Mouse (Mus musculus): ENCODE measurements around the gene E130114P18Rik.

Gene E130114P18Rik

DNA sequence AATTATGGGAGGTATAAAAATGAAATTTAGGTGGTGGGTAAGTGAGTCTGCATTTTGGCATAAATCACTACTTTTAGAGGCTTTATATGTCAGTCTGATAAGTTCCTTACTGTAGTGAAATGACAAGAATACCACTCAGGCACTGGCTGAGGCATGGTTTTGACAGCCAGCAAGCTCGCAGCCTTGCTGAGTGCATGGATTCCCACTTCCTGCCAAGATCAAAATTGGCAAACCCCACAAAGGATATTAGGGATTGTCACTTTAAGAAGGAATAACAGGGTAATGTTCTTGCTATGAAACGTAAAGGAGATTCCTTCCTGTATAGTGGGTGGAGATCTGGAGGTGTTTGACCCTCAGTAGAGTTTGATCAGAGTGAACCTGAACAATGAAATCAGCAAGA is 27.4 kb upstream of the E130114P18Rik start:
- DNase-seq (ENCODE audit: low spot score) = no peak

DNA sequence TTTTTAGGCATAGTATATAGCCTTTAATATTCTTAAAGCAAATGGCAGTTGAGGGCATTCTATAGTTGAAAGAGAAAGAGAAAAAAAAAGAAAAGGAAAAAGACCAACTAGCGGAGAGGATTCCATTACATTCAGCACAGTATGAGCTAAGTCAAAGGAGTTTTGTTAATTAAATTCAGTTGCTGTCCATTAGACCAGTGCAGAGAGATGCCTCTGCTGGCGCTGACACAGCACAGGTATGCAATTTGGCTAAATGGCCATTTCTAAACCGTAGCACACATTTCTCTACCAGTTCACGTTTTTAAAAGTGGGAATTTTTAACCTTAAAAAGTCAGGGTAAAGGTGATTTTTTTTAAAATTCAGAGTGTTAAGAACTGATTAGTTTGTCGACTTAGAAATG is 26.8 kb upstream of the E130114P18Rik start:
- no peak for DNase-seq (ENCODE audit: low spot score)

DNA sequence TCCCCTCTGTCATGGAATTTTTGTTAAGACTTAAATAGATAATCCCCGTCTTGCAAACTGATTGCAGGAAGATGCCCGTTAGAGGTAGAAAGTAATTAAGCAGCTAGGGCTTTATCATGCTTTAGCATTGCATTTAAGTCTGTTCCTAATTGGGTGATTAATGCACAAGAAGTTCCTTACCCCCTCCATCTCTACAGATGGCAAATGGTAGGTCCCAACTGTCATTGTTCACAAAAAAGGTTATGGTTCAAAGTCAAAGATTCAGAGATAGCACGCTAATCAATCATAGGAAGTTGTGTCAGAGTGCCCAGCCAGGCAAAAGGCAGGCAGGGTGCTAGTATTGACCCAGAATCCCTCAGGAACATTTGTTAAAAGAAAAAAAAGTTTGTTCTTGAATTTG is 25.9 kb upstream of the E130114P18Rik start:
- no peak for DNase-seq (ENCODE audit: low spot score)

DNA sequence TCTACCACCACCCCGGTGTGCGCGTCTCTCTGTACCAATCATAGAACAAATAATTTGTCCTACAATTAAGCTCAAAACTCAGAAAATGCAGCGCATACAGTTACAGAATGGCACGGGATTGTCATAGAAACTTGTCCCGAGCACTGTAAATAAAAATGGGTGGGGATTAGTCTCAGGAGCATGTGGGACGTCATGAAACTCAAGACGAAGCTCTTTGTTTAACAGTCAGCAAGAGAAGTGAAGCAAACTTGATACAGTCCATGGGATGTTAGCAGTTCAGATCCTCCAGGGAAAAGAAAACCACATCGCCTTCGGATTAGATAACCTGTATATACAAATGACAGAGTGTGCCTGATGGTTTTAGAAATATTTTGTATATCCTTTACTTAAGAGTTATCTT is 18.6 kb upstream of the E130114P18Rik start:
- DNase-seq (ENCODE audit: low spot score) = no peak

DNA sequence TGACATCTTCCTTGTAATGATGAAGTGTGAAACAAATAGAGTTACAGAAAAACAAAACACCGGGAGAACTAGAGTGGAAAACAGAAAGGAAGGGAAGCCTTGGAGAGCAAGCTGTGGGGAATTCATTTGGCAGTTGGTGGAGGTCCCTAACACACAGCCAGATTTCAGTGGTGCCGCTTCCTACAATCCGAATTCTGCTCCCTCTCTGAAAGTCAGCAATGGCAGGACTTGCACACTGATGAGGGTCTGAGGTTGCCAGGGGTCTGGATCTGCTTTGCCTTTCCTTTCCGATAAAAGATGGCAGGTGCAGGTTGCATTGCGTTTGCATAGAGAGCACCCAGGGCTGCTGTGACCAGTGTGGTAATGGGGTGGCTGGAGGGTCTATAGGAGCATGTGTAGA is 18.1 kb upstream of the E130114P18Rik start:
- no peak for DNase-seq (ENCODE audit: low spot score)

DNA sequence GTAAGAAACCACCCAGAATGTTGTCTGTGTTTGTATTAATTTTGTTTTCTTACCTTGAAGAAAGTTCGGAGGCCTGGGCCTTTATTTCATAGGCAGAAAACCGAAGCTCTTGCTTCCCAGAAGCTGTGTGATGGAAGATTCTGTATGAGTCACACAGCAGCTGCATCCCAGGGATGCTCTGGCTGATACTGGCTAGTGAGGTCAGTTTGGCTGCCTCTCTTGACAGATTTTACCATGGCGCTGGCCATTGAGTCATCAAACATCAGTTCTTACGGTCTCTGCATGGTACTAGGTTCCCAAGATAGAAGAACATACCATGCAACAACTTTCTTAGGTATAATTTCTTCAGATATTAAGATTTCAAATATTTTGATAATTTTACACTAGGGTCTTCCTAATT is 17.0 kb upstream of the E130114P18Rik start:
- no peak for DNase-seq (ENCODE audit: low spot score)

DNA sequence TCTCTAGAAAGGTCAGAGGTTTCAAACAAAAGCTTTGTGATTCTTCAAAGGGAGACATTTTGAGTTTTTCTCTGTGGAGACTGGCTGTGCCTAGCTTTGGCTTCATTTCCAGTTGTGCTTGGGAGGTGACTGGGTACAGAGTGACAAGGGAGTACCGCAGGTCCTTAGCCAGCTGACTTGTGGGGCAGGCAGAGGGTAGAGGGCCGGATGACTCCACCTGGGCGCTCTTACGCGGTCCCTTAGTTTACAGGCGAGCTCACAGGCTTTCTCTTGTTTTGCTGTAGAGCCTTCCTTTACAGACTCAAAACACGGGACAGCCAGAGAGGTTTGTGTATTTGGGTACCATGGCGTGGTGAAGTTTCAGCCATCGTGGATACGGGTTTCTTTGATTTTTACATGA is 16.1 kb upstream of the E130114P18Rik start:
- no peak for DNase-seq (ENCODE audit: low spot score)

DNA sequence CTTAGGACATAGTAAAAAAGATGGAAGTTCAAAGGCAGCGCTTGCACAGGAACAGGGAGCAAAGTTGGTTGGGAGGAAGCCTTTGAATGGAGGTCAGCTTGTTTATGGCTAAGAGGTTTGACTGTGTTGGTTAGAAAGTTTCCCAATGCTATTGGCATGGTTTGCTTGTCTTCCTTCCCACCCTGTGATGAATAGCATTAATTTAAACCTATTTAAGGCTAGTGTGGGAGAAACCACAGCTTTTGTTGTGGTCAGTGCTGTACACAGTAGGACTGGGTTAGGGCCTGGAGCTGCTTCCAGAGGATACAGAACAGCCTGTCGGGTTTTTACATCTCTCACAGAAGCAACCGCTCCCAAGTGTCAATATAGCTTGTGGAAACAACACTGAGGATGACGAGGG is 10.7 kb upstream of the E130114P18Rik start:
- DNase-seq (ENCODE audit: low spot score) = no peak

DNA sequence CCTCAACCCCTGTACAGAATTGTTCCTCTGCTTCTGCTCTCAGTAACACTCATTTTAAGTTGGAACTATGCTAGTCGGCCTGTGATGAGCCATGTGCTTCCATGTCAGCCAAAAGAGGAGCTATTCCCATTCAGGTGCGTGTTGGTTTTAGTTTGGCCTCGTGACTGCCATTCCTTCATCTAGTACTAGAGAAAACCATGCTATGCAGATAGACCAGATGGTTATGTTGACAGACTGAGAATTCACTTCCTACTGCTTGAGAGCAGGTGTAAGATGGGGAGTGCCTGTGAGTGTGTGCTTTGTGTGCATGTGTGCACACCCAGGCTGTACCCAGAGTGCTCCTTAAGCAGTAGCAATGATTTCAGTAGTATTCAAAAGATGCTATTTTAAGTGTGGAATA is 9.6 kb upstream of the E130114P18Rik start:
- DNase-seq (ENCODE audit: low spot score) = no peak

DNA sequence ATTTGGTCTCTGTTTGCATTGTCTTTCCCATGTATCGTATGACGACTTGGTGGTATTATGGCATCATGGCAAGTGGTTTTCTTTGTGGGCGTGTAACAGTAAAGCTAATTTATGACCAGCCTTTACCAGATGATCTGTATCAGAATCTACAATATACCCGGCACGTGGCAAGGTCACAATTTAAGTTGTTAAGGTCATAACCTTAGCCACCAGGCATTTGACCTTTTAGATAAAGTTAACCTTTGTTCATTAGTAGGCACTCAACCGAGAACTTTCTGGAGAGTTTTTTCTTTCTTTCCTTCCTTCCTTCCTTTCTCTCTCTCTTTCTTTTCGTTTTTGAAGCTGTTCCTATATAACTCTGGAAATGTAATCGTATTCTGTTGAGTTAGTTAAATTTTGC is 8.7 kb upstream of the E130114P18Rik start:
- no peak for DNase-seq (ENCODE audit: low spot score)

DNA sequence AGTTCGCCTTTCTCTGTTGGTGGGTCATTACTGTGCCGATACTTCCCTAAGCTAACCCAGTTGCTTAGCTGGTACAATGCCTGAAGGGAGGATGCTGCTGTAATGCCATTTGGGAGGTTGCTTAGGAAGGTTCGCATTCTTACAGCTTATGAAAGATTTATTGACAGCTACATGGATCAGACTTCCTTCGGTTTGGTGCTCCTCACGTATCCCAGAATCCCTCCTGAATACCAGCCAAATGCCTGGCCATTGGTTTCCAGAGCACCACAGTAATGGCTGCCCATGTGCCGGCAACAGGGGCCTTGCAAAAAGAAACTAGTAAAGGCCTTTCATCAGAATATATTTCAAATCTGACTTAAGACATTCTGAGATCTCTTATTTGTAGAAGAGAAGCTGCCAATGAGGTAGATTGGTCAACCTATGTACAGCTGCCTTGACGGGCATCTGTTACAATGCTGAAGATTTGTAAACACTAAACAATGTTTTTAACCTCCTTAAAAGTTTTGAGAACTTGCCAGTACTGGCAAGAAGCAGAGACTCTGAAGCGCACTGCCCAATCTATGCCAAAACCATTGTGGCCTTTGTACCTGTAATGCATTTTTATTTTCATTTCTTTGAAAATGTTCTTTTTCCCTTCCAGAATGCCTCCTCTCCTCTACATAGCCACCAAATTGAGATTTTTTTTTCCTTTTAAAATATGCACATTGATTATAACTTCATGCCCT is 7.8 kb upstream of the E130114P18Rik start:
- DNase-seq (ENCODE audit: low spot score) = no peak

DNA sequence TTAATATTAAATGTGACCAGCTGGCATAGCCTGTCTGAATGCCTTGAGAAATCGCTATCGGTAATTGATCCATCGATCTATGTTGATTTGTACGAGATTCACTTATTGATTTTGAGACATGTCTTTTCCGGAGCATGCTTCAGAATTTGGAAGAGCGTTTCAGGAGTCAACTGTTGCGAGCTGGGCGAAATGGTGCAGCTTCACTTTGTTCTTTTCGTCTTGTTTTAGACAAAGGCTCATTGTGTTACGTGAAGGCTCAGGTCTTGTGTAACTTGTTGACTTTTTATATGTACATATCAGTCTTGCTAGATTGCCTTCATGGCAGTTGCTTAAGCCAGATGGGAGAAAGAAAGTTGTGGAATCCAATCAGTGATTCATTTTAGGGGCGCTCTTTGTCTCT is 6.4 kb upstream of the E130114P18Rik start:
- no peak for DNase-seq (ENCODE audit: low spot score)

DNA sequence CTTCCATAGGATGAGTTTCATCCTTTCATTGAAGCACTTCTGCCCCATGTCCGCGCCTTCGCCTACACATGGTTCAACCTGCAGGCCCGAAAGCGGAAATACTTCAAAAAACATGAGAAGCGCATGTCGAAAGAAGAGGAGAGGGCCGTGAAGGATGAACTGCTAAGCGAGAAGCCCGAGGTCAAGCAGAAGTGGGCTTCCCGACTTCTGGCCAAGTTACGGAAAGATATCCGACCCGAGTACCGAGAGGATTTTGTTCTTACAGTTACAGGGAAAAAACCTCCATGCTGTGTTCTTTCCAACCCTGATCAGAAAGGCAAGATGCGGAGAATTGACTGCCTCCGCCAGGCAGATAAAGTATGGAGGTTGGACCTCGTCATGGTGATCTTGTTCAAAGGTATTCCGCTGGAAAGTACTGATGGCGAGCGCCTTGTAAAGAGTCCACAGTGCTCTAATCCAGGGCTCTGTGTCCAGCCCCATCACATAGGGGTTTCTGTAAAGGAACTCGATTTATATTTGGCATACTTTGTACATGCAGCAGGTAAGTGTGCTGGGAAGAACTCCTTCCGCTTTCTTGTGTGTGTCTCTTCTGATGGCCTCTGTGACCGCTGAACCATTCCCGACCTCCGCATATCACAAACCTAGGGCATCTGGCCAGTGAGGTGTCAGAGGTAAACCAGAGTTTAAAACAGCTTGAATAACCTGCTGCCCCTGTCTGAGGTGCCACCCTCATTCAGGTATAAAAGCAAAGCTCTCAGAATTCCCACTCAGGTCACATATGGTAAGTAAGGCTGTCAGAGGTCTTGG is 5.4 kb upstream of the E130114P18Rik start:
- no peak for DNase-seq (ENCODE audit: low spot score)

DNA sequence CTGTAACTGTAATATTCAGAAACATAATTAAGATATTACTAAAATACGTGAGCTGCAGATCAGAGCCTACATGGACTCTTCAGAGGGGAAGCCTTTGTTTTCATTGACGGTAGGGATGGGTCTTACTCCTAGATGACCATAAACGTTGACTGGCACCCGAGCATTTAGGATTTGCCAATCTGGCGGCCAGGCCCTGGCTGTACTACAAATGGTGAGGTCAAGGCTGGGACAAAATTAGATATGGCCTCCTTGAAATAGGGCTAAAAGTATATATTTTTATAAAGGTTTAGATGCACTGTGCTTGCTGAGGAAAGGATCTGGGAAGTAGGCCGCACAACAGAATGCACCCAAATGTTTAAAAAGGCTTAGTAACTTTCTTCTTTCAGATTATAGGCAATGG is 4.6 kb upstream of the E130114P18Rik start:
- DNase-seq (ENCODE audit: low spot score) = no peak

DNA sequence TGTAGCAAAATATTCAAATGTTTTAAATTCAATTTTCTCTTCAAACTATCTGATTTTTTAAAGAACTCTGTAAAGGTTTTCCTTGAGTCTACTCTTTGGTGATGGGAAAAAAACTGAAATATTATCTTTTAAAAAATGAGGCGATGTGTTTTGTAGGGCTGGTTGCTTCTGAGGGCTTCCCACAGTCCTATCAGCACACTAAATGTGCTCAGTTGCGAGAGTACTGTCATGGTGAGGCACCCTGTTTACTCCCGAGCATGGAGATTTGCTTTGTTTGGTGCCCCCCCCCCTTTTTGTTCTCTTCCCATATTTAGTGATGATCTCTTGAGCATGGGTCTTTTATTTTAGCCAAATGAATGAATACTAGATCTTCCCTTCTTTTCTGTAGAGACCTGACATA is 4.2 kb upstream of the E130114P18Rik start:
- no peak for DNase-seq (ENCODE audit: low spot score)

DNA sequence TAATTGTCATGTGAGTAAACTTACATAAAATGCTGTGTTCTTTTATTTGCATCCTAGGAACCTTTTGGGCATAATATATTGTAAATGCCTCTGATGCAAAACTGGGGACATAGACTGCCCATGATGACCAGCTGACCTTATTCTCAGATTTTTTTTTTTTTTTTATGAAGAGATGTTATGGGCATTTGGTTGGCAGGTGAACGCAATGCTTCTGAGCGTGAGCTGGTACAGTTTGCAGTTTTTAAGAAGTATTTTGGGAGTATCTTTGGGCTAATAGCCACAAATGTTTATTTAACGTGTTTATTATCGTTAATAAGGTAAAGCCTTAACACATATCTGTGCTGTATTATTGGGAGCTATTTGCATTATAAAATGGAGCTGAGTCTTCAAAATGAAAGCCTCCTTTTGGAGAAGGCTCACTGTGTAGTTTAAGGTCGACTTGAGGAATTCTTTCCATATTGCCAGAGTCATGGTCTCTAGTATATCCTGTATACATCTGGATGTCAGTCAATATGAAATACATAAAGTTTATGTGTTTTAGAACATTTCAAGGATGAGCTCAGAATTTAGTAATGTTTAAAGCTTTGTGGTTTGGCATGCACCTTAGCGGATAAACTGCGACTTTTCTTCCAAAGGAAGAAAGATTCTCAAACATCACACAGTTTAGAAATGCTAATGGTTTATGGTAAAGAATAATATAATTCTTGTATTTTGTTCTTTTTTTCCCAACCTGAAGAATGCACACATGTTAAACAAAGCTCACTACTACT is 3.0 kb upstream of the E130114P18Rik start:
- DNase-seq (ENCODE audit: low spot score) = no peak

DNA sequence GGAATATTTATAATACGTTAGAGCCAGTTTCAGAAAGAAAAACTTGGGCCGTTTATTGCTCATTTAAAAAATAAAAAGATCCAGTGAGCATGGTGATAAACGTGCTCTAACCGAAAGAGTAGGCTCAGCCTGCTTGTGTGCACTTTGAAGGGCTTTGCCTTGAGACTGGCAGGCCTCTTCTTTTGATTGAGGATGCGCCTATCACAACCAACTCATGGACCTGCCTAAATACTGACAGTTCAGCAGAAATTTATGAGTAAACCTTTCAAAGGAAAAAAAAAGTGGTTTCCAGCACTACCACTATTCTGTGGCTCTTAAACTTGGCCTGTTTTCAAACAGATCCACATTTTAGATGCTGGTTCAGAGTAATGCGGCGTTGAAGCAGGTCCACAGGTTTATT is 2.1 kb upstream of the E130114P18Rik start:
- DNase-seq (ENCODE audit: low spot score) = no peak

DNA sequence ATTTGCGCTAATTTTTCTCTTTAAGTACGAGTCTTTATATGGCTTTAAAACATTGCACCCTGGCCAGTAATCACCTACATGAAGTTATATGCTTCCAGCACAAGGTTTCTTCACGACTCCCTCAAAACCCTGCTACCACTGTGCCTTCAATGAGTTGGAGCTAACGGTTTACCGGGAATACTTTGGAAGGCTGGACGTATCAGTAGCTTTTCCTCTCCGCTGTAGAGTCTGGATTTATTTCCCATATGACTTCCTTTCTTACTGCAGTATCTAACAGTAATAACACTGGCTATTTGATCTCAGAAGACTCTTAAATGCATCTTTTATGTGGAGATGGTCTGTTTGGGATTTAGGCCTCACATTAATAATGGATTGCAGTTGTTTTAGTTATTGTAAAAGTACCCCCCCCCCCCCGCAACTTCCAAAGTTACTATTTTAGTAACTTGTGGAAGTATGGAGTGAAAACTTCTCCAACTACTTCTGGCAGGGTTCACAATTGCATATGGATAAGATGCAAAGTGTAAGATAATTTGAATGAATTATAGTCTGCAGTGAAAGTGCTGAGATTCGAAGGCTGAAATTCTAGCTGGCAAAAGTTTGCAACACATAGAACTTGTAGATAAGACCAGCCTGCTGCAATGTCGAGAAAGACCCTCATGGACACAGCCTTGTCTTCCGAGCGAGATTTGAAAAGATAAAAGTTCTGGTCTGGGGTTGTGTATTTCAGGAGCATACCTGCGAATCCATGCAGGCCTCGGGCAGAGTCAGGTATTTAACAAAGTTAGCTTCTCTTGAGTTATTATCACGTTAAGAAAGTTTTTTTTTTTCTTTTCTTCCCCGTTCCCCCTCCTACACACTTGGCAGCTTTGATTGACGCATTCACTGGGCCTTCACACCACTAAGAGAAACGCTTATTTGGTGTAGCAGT is 1.4 kb upstream of the E130114P18Rik start:
- DNase-seq (ENCODE audit: low spot score) = no peak

DNA sequence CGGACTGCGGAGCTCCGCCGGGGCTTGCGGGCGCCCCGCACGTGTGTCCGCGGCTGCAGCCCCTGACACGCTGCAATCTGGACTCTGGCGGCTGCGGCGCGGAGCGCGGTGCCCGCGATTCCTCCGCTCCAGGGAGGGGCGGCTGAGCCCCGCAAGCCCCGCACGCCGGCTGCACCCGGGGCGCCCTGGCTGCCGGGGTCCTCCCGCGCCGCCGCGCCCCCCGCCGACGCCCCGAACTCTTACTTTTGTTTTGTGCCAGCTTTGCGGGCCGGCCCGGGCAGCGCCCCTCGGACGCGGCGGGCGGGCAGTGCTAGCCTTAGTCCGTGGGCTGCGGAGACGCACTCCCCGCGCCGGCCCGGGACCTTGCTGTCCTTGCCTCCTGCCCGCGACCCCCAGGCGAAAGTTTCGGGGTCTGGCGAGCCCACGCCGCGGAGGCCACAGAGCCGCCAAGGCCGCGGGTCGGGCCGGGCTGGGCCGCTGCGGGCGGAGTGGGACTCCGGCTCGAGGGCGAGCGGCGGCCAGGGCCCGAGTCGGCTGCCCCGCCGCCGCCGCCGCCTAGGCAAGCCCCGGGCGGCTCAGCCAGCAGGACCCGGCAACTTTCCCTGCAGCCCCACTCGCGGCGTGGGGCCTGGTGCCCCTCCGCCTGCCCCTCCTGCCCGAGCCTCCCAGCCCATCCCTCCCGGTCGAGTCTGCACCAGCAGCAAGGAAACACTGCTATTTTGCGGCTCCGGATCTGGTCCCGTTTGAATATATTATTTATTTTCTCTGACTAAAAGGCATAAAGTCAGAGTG is 529 bp upstream of the E130114P18Rik start:
- no peak for DNase-seq (ENCODE audit: low spot score)

DNA sequence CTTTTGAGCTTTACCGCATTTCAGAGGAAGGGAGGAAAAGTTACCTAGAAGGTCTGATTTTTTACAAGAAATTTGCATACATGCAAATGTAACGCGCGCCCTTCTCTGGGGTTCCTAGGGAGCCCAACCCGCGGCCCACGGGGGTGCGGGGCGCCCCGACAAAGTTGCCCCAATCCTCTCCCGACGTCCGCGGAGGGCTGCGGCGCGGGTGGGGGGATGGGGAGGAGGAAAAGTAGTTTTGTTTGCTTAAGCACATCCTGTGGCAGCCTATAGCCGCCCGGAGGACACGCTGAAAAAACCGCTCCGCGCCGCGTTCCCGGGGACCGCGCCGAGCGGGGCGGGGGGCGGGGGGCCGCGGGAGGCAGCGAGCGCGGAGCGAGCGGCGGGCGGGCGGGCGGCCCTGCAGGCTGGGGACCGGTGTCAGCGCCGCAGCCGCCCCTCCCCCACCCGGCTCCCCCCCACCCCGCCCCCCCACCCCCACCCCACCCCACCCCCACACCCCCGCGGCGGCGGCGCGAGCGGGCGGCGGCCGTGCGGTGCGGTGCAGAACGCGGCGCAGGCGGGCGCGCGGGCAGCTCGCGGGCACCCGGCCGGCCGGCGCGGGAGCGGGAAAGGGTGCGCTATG is 685 bp downstream of the E130114P18Rik start:
- DNase-seq (ENCODE audit: low spot score) = no peak

Measured in layer of hippocampus, adult 11-12 months (tissue).